Mouse (Mus musculus) R1 (cell line): Measurements from ENCODE around the gene Kit.

Experiments used
- DNase-seq: peaks from one replicate; pipeline ENCODE4 v3.0.0-alpha.2; 2018; ENCODE audit warnings: low read depth, low spot score

The Kit gene

DNA sequence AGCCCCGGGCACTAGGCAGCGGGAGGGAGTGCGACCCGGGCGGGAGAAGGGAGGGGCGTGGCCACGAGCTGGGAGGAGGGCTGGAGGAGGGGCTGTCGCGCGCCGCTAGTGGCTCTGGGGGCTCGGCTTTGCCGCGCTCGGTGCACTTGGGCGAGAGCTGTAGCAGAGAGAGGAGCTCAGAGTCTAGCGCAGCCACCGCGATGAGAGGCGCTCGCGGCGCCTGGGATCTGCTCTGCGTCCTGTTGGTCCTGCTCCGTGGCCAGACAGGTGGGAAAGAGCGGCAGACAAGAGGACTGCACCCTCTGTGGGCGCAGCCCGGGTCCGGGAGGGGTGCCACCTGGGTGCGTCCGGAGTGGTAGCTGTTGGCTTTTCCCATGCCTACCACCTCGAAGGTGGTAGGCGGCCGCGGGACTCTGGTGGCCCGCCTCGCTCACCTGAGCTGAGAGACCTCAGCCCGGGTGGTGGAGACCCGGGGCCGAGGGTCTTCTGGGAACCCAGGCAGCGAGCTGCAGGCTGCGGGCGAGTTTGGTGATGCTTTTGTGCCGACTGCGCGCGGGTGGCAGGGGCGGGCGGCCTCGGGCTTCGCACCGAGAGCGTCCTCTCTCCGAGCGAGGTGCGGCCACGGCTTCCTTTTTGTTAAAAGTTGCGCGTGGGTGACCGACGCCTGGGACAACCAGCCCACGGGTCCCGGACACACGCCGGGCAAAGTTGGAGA lies at the start of gene Kit:
TSS of gene Kit (plus strand) at position 65 of the 715 bp plus-strand sequence.
- peak; percentile 92 for DNase-seq

DNA sequence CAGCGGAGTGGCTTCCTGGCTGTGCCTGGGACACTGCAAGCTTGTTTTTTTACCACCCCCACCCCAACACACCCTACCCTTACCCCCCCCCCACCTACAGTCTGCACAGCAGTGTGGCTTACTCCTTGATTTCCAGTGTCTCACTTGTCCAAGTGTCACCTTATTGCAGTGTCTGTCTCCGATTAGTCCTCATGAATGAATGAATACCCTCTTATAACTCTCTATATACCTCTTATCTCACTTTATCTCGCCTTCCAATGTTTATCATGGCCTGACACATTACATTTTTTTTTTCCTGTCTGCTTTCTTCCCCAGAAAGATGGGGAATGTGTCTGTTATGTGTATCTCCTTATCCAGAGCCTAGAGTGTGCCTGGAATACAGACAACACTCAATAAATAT lies 38.6 kb upstream of the Kit start:
- no peak for DNase-seq

DNA sequence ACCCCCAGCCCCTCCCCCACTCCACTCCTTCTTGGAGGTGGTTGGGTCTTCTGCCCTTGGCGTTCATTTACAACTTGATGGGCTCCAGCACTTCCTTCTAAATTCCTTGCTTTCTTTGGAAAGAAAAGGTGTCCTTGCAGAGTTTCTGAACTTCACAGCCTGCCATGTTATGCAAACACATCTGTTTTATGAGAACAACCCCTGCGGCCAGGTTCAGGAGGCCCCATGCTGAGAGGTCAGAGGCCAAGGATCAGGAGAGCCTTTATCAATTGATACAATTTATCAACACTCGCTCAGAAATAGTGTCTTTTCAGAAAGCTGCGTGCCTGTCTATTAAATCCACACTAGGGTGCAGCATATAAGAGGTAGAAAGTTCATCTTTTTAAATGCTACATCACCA lies 37.0 kb upstream of the Kit start:
- DNase-seq: peak; percentile 94

DNA sequence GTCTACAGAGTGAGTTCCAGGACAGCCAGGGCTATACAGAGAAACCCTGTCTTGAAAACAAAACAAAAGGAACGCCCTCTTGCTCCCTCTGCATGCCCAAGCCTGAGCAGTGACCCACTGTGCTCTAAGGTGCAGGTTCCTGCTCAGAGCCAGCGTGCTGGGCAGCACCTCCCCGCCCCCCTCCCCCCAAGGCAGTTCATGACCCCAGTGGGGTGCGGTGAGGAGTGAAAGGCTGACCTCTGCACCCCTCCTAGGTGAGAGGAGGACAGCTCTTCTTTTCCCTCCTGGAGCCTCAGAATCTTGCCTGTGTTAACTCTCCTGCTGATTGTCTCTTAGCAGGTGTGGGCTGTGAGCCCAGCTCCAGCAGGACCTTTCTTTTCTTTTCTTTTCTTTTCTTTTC lies 36.3 kb upstream of the Kit start:
- peak; percentile 88 for DNase-seq

DNA sequence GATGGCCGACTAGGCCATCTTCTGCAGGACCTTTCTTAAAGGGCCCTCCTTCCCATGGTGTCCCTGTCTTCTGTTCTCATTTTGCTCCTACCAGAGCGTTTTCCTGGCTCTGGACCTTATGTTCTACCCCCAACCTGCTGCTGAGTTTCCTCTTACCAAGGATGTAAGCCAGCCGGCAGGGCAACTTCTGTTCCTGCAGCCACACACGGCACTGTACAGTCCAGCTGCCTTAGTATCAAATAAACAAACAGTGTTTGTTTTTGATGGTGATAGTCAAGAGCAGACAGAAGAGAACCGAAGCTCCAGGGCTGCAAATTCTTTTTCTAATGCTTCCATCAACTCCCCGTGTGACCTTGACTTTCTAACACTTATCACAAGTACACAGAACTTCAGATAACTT lies 35.6 kb upstream of the Kit start:
- DNase-seq: no peak

DNA sequence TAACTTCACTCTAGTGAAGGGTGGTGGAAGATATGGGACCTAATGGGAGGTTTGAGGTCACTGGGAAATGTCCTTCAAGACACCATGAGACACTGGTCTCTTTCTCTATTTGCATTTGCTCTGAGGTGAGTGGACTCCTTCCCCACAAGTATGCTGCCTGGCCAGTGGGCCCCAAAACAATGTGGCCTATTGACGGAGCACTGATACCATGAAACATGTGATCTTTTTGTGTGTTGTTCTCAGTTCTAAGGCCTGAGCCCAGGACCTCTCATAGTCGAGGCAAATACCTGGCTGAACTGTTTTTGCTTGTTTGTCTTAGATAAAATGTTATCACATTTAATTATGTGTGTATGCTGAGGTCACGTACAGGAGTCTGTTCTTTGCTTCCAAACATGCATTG lies 31.0 kb upstream of the Kit start:
- no peak for DNase-seq

DNA sequence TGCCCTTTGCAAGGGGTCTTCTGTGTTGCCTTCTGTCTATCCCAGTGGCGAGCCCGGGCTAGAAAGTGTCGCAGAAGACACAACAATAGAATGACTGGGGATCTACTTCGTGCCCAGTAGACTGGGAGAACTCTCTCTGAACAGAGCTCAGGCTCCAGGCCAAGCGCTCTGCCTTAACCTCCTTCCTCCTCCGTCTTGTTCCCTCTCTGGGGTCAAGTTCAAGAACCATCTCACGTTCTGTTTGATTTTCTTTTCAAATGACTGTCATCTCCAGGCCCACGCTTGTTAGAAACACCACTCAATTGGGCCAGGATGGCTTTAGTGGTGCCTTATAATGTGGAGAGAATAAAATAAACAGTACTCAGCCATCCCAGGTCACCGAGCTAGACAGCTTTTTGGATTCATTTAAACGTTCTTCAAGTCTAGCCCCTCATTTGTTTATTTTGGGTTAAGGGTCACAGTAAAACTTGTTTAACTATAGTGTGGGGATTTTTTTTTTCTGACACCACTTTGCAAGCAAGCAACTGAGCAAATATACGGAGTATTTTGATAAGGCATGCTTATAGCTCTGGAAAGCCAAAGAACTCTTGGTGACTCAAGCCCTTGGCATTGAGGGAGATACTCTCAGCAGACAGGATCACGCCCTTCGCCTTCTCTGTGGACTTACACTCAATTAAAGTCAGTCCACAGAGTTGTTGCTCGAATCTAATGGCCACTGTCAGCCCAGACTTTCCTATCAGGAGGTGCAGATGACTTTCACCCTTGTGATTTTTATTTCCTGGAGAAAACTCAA lies 30.0 kb upstream of the Kit start:
- DNase-seq: no peak

DNA sequence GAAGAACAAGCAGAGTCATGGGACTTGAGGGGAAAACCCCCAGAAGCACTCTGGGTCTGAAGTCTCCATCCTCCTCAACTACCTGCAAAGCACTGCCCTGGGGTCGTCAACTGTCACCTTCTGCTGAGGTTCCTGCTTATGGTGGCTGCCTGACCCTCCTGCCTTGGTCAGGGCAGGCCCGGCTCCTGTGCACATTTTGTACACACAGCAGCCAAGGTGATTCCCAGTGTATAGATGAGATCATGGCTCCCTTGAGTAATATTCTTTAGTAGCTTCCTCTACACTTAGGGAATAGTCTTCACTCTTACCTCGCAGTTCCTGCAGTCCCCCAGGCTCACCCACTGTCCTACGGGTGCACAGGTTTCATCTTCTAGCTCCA lies 29.5 kb upstream of the Kit start:
- DNase-seq: no peak

DNA sequence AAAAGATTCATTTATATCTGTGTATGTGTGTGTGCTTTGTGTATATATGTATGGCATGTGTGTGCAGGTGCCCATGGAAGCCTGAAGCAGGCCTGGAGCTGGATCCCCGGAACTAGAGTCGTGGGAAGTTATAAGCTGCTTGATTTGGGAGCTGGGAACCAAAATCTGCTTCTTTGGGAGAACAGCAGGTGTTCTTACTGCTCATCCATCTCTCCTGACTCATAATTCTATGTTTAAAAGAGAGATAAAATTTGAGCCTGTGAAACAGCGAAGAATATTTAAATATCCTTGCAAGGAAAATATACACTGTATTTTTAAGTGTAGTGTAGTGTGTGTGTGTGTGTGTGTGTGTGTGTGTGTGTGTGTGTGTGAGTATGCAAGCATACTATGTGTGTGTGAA lies 21.7 kb upstream of the Kit start:
- DNase-seq: no peak

DNA sequence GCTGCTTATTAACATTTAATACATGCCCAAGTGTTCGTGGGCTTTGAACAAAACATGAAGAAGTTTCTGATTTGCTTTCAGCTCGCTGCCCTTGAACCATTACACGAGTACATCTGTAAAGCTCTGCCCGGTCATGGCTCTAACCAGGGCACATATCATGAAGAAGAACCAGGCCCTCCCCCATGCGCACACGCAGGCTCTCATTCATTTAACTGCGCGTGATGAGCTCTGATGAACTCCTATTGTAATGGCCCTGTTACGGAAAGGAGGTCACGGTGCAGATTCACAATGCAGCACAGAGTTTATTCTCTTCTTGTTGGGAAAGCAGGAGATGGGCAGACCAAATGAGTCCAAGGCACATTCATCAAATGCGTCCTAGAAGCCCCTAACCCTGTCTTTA lies 17.1 kb upstream of the Kit start:
- DNase-seq: no peak

DNA sequence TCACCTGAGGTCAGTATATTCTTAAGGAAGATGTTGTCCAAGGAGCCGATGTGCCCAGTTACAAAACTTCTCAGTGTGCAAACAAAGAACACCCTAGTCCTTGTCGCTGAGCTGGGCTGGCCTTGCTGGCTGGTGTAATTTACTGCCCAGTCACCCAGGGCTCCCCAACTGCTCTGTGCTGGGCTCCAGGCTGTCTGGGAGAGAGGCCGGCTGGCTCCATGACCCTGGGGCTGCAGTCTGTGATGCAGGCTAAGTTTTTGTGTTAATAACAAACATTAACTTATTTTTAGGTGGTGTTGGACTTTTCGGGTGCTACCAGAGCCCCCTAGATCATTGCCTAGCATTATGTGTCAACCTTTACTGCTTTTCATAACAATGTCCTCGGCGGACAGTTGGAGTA lies 15.4 kb upstream of the Kit start:
- DNase-seq: no peak

DNA sequence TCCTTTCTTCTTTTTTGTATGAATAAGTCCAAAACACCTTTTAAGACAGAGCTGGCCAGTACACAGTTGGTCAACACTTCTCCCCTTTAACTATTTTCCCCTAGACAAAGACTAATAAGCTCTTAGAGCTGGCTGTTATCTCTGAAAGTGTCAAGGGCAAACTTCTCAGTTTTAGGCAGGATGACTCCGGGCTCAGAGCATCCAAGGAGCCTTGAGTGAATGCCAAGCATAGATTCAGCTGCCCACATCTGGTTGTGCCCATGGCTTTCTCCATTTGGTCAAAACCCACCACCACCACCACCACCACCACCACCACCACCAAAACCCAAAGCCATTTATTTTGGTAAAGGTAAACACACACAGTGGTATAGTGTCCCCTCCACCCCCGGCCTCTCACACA lies 13.5 kb upstream of the Kit start:
- DNase-seq: no peak

DNA sequence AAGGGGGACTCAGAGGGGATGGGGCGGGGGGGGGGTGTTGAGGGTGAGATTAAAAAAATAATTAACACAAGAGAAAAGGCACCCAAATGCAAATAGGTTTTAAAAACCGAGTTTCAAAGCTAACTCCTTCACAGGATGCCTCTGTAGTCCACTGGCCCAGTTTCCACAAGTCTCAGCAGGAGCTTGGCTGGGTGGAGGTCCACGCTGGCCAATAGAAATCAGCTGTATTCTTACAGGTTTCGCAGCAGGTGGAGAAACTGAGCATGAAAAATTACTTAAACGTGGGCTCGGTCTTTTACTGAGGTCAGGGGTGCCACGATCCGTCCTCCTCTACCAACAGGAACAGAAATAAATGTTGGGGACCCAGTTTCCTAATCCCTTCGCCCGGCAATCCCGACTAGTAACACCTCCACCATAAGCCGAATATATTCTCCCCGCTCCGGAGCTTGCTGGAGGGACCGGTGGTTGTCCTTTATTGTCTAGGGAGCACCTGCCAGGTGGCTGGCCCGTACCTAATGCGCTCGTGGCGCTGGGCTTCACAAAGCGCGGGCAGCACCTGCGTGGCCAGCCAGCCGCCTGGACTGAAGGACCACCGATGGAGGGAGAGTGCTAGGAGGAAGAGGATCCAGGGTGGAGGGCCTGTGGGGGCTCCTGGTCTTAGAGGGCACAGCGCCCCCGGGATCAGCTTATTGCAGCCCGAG lies 415 bp upstream of the Kit start:
- peak; percentile 78 for DNase-seq

DNA sequence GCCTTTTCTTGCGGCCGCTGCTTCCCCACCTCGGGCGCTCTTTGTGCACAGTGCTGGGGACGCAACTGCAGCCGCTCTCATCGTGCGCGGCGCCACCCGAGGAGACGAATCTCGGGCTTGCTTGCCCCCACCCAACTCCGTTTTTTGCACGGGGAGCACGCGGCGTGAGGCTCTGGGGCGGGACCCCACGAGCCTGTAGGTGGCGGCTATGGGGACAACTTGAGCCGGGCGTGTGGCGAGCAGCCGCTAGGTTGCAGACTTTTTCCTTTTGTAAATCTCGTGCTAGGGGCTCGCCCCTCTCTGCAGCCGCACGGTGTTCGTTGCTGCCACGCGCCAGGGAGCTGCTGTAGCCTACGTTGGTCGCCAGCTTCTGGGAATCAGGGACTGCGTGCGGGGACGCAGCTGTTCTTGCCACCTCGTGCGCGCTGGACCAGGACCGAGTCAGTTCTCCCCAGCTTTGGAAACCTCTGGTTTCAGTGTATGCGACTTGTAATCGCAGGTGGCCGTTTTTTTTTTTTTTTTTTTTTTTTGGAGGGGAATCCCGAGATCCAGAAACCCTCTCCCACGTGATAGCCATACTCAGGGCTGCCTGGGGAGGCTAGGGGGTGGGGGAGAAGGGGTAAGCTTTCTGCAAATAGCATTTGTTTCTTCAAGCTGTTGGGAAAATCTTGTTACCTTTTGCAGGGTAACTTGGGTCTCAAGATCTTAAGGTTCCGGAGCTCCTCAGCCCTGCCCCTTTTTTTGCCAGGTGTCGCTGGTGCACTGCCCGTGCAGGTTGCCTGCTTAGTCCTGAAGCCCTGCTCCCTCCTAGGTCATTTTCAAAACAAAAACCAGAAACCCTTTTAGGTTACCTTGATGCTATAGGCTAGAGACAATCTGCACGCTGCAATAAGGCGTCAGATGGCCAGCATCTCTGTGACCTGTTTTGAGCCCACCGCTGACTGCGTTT lies 1.1 kb downstream of the Kit start:
- peak; percentile 84 for DNase-seq

DNA sequence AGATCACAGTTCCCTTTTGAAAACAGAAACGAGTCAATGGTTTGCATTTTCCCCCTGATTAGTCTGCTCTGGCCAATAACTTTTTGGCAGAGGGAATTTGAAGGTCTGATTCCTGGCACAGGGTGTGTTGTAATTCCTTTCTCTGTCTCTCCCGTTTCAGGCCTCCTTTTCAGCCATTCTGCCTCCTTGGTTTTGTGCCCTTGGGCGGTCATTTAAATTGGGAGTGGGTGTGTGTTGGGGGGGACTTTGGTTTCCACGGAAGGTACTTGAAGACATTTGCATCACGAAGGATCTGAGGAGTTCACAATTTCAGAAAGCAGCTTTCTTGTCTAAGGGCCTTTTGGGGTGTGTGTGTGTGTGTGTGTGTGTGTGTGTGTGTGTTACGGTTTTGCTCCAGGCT lies 2.0 kb downstream of the Kit start:
- peak; percentile 76 for DNase-seq

DNA sequence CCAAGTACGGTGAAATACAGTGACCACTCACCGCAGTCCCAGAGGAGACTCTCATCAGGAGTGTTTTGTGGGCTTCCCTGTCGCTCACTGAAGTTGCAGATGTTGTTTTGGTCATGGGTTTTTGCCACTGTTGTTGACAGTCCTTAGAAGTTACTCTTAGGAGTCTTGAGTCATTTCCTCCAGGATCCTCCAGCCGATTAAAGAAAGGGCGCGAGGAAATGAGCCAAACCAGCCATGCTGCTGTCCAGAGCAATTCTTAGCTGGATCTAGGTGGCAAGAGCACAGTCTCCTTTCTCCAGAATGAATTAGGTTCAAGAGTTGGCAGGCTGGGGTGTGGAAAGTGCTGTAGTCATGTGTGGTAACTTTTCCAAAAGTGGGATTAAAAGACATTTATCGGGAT lies 3.4 kb downstream of the Kit start:
- DNase-seq: no peak

DNA sequence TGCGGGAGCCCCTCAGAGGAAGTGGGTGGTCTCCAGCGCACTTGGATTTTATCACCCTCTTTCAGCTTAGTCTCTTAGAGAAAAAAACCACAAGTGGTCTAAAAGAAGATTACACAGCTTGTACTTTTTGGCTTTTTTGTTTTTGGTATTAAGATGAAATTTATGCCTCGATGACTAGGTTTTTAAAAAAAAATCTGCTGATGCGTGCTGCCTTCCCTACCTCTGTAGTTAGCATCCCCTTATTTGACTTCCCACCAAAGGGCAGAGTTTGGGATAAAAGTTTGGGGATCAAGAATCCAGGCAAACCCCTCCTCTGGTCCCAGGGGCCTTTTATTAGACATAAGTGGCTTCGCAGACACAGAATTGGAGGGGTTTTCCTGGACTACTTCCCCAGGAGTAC lies 4.5 kb downstream of the Kit start:
- DNase-seq: no peak

DNA sequence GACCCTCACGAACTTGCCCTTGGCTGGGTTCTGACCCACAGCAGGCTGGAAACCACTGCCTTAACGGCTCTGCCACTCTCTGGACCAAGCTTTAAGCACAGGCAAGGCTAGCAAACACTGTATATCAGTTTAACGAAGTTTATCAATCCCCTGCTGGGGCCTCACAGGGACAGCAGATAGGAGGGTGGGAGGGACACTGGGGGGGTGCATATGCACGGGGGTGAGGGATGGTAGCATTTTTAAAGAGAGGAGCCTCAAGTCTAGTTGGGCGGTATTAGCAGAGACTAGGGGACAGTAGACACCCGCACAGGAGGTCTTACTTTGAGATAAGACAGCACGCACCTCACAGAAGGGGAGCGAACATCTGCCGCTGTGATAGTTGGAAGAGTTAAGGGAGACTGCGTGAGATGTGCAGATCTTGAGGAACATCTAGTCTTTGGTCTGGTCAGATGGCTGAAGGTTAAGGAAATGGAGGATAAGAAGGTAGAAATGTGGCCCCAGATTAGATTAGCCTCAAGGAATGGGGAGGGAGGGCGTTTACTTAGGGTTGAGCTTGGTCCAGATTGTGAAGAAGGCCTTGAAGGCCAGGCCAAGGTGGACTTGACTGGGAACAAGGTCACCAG lies 5.0 kb downstream of the Kit start:
- no peak for DNase-seq

DNA sequence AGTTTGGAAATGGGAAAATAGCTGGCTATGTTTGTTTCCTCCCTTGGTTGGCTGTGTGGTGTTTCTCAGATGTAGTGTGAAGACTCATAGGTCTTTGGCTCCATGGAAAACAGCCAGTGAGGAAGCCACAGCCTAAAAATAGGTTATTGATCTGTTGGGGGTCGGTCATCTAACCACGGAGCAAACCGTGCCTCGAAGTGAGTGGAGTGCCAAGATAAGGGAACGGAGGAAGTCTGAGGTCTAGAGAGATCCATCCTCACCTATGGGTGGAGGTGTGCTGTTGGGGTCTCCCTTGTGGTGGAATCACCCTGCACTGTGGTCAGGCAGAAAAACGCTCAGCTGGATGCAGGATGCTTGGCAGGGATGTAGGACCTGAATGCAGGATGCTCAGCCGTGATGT lies 7.2 kb downstream of the Kit start:
- DNase-seq: no peak

DNA sequence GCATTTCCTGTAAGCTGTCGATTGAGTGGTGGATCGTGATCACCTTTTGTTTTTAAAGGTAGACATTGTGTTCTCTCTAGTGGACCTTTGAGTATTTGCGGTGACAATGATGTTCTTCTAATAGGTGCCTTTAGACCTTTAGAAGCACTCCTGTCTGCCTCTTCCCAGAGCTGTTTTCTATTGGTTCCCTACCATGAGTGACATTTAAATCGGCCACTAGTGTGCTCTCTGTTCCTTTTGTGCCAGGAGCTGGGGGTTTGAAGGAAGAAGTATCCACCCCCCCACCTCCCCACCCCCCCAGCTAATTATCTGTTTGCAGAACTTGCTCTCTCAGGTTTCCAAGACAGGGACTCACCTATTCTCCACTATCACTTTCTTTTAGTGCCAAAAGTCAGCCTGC lies 13.1 kb downstream of the Kit start:
- DNase-seq: peak; percentile 88
